Mouse (Mus musculus) liver, embryonic 14.5 days (tissue): ENCODE measurements around the gene Arhgef7.

Experiments
- CTCF ChIP-seq: IDR thresholded peaks from 2 replicates; pipeline ENCODE4 v1.5.1; 2016; ENCODE audit warnings: antibody characterized with exemption, low read depth, control low read depth
- EP300 ChIP-seq: IDR thresholded peaks from 2 replicates; pipeline ENCODE4 v1.6.1; 2016; ENCODE audit warnings: antibody characterized with exemption, low read depth

DNA sequence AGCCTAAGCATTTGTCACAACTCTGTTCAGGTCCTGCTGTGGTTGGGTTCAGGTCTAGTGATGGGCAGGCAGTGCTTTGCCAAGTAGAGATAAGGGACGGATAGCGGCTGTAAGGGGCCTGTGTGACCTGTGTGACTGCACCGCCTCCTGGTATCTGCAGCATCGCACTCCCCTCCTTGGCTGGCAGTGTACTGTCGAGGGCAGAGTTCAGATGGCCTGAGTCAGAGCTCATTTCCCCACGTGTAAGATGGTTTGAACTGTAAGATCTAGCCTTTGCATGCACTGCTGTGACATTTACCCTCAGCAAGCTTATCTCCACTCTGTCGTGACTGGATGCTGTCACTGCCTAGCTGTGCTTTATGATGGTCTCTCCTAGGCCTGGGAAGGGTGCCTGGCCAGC lies 48.4 kb downstream of the Arhgef7 start:
- TF ChIP-seq CTCF (no peak), EP300 (no peak)
